Mouse (Mus musculus): ENCODE results near the gene Gm13102.
"Not testable (repeated sequence)": the region's sequence is repeated elsewhere in the genome, so short reads cannot be mapped to it uniquely, and the experiment has no call there.

Gene Gm13102

DNA sequence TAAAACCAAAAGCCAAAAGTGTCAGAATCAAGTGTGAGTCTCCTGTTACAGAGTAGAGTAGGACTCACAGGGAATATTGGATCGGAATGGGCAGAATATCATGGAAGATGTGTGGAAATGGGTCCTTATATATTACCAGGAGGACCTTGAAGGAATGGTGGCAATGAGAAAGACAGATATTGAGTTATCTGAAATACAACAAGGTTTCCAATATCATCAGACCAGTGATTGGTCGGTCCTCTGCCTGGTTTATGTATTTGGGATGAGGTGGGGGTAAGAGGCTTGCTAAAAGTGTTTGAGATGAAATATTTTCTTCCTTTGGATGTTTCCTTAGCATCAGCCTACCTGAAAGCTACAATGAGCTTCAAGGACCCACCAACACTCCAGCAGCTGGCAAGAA is at the start of gene Gm13102:
Gm13102 (plus strand) TSS at position 301 of the 400 bp plus-strand sequence.
- not testable (repeated sequence) for DNase-seq (ENCODE audit: low spot score in 2 of 2)

- DNase-seq (ENCODE audit: low spot score in 2 of 2), result not testable (repeated sequence)
Observed at GRCm38 (mm10) chr4:144058826-144059225, 47.4 kb upstream of the Gm13102 start, which contains the start of gene Pramel4. Gene Pramel4, plus strand, starts transcription at chr4:144059126.
